In the genomic region with DNA sequence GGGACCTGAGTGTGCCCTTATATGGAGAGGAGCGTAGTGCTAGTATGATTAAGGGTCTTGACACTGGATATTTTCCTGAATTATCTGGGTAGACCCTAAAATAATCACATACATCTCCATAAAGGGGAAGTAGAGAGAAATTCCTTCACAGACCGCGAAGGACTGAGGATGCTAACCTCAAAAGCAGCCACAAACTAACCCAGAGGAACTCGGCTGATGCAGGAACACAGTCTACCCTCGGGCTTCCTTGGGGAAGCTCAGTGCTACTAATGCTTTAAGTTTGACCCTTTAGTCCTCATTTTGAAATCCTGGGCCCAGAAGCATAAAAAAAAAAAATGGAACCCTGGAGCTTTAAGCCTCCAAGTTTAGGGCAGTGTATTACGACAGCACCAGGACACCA, we compare ENCODE assay signal across 13 mouse cellular contexts.
"Had no signal": no experiment of that assay in that cellular context is flagged by ENCODE, and none has a peak within 500 bp of the region (broad histone marks: within the 10 kb centered on the region; RNA-seq: fewer than 3 reads in every experiment).

No protein-coding gene starts in this region.

- ATAC-seq: midbrain, embryonic 16.5 days had no signal

- DNase-seq: lung, adult 18-20 months; lung, embryonic 14.5 days; lung, postnatal 10 days; lung, postnatal 4 days; midbrain, embryonic 14.5 days; retina, postnatal 1 day; right cerebral cortex, adult 18-20 months; right cerebral cortex, postnatal 25 days; right cerebral cortex, postnatal 4 days; thymus, adult 2 months; thymus, postnatal 25 days; thymus, postnatal 4 days had no signal
